Mouse (Mus musculus): ENCODE results near the gene C1qa.

DNA sequence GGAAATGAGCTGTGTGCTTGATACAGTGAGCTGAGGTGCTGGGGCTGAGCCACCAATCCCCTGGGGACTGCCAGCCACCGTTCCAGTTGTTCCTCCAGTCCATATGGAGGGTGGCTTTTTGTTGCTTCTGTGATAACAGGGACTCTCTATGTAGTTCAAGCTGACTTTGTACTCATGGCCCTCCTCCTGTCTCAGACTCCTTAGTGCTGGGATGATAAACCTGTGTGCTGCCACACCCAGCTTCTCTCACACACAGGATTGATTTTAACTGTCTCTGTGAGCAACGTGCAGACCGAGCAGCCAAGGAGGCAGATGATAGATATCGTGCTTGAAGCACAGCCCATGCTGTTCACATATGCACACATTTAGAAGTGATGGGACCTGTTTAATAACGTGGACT, 46.5 kb downstream of the C1qa start:
- TF ChIP-seq CTCF (IDR thresholded peaks at IDR 0.05) (no peak), EP300 (IDR thresholded peaks at IDR 0.05) (no peak)
